Mouse (Mus musculus): ENCODE results near the gene Kif4. TPM values are rescaled to one million over a fixed set of nuclear protein-coding genes. Genes with fewer than 3 reads are reported as not detected.
A peak's percentile ranks its signal among the peaks of the same experiment; 100 is the strongest.

Gene Kif4
- 24.5 and 25.4 TPM in 2 replicates for total RNA-seq (2012; rRNA removed)

DNA sequence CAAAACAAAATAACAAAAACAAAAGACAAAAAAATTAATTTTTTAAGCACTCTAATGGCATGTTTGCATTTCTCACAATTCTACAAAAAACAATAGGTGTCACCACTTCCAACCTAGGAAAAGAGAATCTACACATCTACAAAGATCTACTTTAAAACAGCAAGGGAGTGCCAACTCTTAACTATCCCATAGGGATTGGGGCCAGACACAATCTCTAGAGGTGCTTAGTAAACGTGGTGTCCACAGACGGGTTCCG lies at the start of gene Kif4:
Kif4 (plus strand) TSS at position 192 of the 256 bp plus-strand sequence.
- H3K9ac ChIP-seq (ENCODE audit: insufficient read depth, low read depth, low read length, poor library complexity, severe bottlenecking) = peak within 1 kb of the TSS; percentile 93
- H3K36me3 ChIP-seq (ENCODE audit: control insufficient read depth, insufficient read depth, low read length, poor library complexity, severe bottlenecking) = peaks cover 2% of the 10 kb centered on the region; the same call in 1 of the 2 replicates
- peak within 1 kb of the TSS; percentile 88 for H3K27ac ChIP-seq (ENCODE audit: insufficient read depth, low read depth, low read length, poor library complexity, severe bottlenecking)
- DNase-seq (ENCODE audit: low read depth, low spot score) = no peak
- in situ Hi-C loops (cut with MboI; ENCODE audit: low sequenced_read_pairs in 2 of 2, unreplicated experiment in 2 of 2) = no loop called here
- no peaks in the 10 kb centered on the region; a peak in 1 of 4 replicates for H3K4me1 ChIP-seq (ENCODE audit: control insufficient read depth in 2 of 2, insufficient read depth in 2 of 2, low read length in 2 of 2, poor library complexity in 1 of 2)
- H3K4me3 ChIP-seq (ENCODE audit: insufficient read depth in 1 of 2, low read depth in 1 of 2, low read length in 2 of 2, poor library complexity in 1 of 2, severe bottlenecking in 1 of 2) = peak within 1 kb of the TSS; percentile 91
- H3K9me3 ChIP-seq (ENCODE audit: control insufficient read depth, insufficient read depth, low read depth, low read length) = no peaks in the 10 kb centered on the region
- TF ChIP-seq HCFC1 (IDR thresholded peaks at IDR 0.05; ENCODE audit: borderline replicate concordance, insufficient read depth, low read length) = no peak
- no peak for TF ChIP-seq CHD2 (IDR thresholded peaks at IDR 0.05; ENCODE audit: low read depth, low read length)
- TF ChIP-seq MAFK (IDR thresholded peaks at IDR 0.05; ENCODE audit: insufficient read depth, low read depth, low read length) = no peak
- no peak for TF ChIP-seq ZC3H11A (IDR thresholded peaks at IDR 0.05; ENCODE audit: borderline replicate concordance, low read depth, low read length)
- no peak for TF ChIP-seq ZNF384 (IDR thresholded peaks at IDR 0.05; ENCODE audit: low read depth, low read length)

- Histone ChIP-seq H3K27ac (ENCODE audit: insufficient read depth, low read depth, low read length, poor library complexity, severe bottlenecking) (no peak within 1 kb of the TSS), H3K4me1 (ENCODE audit: control insufficient read depth in 2 of 2, insufficient read depth in 2 of 2, low read length in 2 of 2, poor library complexity in 1 of 2) (no peaks in the 10 kb centered on the region), H3K36me3 (ENCODE audit: control insufficient read depth, insufficient read depth, low read length, poor library complexity, severe bottlenecking) (no peaks in the 10 kb centered on the region), H3K9ac (ENCODE audit: insufficient read depth, low read depth, low read length, poor library complexity, severe bottlenecking) (no peak within 1 kb of the TSS), H3K9me3 (ENCODE audit: control insufficient read depth, insufficient read depth, low read depth, low read length) (no peaks in the 10 kb centered on the region), H3K4me3 (ENCODE audit: insufficient read depth in 1 of 2, low read depth in 1 of 2, low read length in 2 of 2, poor library complexity in 1 of 2, severe bottlenecking in 1 of 2) (no peak within 1 kb of the TSS)
- TF ChIP-seq MAFK (IDR thresholded peaks at IDR 0.05; ENCODE audit: insufficient read depth, low read depth, low read length) = no peak
- no peak for TF ChIP-seq CHD2 (IDR thresholded peaks at IDR 0.05; ENCODE audit: low read depth, low read length)
- TF ChIP-seq ZNF384 (IDR thresholded peaks at IDR 0.05; ENCODE audit: low read depth, low read length) = no peak
- TF ChIP-seq ZC3H11A (IDR thresholded peaks at IDR 0.05; ENCODE audit: borderline replicate concordance, low read depth, low read length) = no peak
- in situ Hi-C loops (cut with MboI; ENCODE audit: low sequenced_read_pairs in 2 of 2, unreplicated experiment in 2 of 2) = no loop called here
- DNase-seq (ENCODE audit: low read depth, low spot score) = no peak
Measured at GRCm38 (mm10) chrX:100594791-100595190, 30.7 kb upstream of the Kif4 start, which contains the start of gene P2ry4. P2ry4 (minus strand) TSS chrX:100594869.

- peak; percentile 16 for DNase-seq (ENCODE audit: low read depth, low spot score)
- TF ChIP-seq ZNF384 (IDR thresholded peaks at IDR 0.05; ENCODE audit: low read depth, low read length) (no peak), HCFC1 (IDR thresholded peaks at IDR 0.05; ENCODE audit: borderline replicate concordance, insufficient read depth, low read length) (no peak), MAFK (IDR thresholded peaks at IDR 0.05; ENCODE audit: insufficient read depth, low read depth, low read length) (no peak), CHD2 (IDR thresholded peaks at IDR 0.05; ENCODE audit: low read depth, low read length) (no peak), ZC3H11A (IDR thresholded peaks at IDR 0.05; ENCODE audit: borderline replicate concordance, low read depth, low read length) (no peak)
- Histone ChIP-seq H3K9ac (ENCODE audit: insufficient read depth, low read depth, low read length, poor library complexity, severe bottlenecking) (no peak overlapping the region), H3K4me3 (ENCODE audit: insufficient read depth in 1 of 2, low read depth in 1 of 2, low read length in 2 of 2, poor library complexity in 1 of 2, severe bottlenecking in 1 of 2) (no peak overlapping the region), H3K9me3 (ENCODE audit: control insufficient read depth, insufficient read depth, low read depth, low read length) (no peaks in the 10 kb centered on the region), H3K36me3 (ENCODE audit: control insufficient read depth, insufficient read depth, low read length, poor library complexity, severe bottlenecking) (no peaks in the 10 kb centered on the region), H3K4me1 (ENCODE audit: control insufficient read depth in 2 of 2, insufficient read depth in 2 of 2, low read length in 2 of 2, poor library complexity in 1 of 2) (no peaks in the 10 kb centered on the region), H3K27ac (ENCODE audit: insufficient read depth, low read depth, low read length, poor library complexity, severe bottlenecking) (no peak overlapping the region)
- in situ Hi-C loops (cut with MboI; ENCODE audit: low sequenced_read_pairs in 2 of 2, unreplicated experiment in 2 of 2) = no loop called here
Measured at GRCm38 (mm10) chrX:100597439-100597838, 28.1 kb upstream of the Kif4 start.

- no peak overlapping the region for H3K27ac ChIP-seq (ENCODE audit: insufficient read depth, low read depth, low read length, poor library complexity, severe bottlenecking)
- no peaks in the 10 kb centered on the region for H3K9me3 ChIP-seq (ENCODE audit: control insufficient read depth, insufficient read depth, low read depth, low read length)
- in situ Hi-C loops (cut with MboI; ENCODE audit: low sequenced_read_pairs in 2 of 2, unreplicated experiment in 2 of 2) = no loop called here
- TF ChIP-seq ZC3H11A (IDR thresholded peaks at IDR 0.05; ENCODE audit: borderline replicate concordance, low read depth, low read length) (no peak), HCFC1 (IDR thresholded peaks at IDR 0.05; ENCODE audit: borderline replicate concordance, insufficient read depth, low read length) (no peak), CHD2 (IDR thresholded peaks at IDR 0.05; ENCODE audit: low read depth, low read length) (no peak), ZNF384 (IDR thresholded peaks at IDR 0.05; ENCODE audit: low read depth, low read length) (no peak), MAFK (IDR thresholded peaks at IDR 0.05; ENCODE audit: insufficient read depth, low read depth, low read length) (no peak)
- H3K36me3 ChIP-seq (ENCODE audit: control insufficient read depth, insufficient read depth, low read length, poor library complexity, severe bottlenecking) = no peaks in the 10 kb centered on the region
- no peak overlapping the region for H3K4me3 ChIP-seq (ENCODE audit: insufficient read depth in 1 of 2, low read depth in 1 of 2, low read length in 2 of 2, poor library complexity in 1 of 2, severe bottlenecking in 1 of 2)
- no peak overlapping the region for H3K9ac ChIP-seq (ENCODE audit: insufficient read depth, low read depth, low read length, poor library complexity, severe bottlenecking)
- H3K4me1 ChIP-seq (ENCODE audit: control insufficient read depth in 2 of 2, insufficient read depth in 2 of 2, low read length in 2 of 2, poor library complexity in 1 of 2) = no peaks in the 10 kb centered on the region
- no peak for DNase-seq (ENCODE audit: low read depth, low spot score)
Measured at GRCm38 (mm10) chrX:100599755-100600154, 25.8 kb upstream of the Kif4 start.

DNA sequence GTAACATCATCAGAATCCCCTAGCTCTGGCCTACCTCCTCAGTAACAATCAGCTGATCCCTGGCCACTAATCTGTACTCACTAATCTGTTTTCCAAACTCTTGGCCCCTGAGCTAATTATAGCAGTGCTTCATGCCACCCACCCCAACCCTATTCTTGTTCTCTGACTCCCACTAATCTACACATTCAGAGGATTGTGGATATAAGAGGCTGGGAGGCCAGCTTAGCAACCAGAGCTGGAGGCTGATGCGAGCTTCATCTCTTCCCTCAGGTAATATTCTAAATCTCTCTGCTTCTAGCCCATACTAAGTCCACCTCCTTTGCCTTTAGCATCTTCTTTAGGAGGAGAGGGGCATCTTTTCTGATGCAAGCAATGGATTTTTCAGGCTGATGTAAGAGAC lies 20.2 kb upstream of the Kif4 start, which contains the start of gene Arr3:
Arr3 (plus strand) TSS at position 184 of the 400 bp plus-strand sequence.
- in situ Hi-C loops (cut with MboI; ENCODE audit: low sequenced_read_pairs in 2 of 2, unreplicated experiment in 2 of 2) = no loop called here
- Histone ChIP-seq H3K27ac (ENCODE audit: insufficient read depth, low read depth, low read length, poor library complexity, severe bottlenecking) (no peak within 1 kb of the TSS), H3K9ac (ENCODE audit: insufficient read depth, low read depth, low read length, poor library complexity, severe bottlenecking) (no peak within 1 kb of the TSS), H3K9me3 (ENCODE audit: control insufficient read depth, insufficient read depth, low read depth, low read length) (no peaks in the 10 kb centered on the region), H3K4me3 (ENCODE audit: insufficient read depth in 1 of 2, low read depth in 1 of 2, low read length in 2 of 2, poor library complexity in 1 of 2, severe bottlenecking in 1 of 2) (no peak within 1 kb of the TSS), H3K36me3 (ENCODE audit: control insufficient read depth, insufficient read depth, low read length, poor library complexity, severe bottlenecking) (no peaks in the 10 kb centered on the region), H3K4me1 (ENCODE audit: control insufficient read depth in 2 of 2, insufficient read depth in 2 of 2, low read length in 2 of 2, poor library complexity in 1 of 2) (no peaks in the 10 kb centered on the region)
- no peak for TF ChIP-seq ZC3H11A (IDR thresholded peaks at IDR 0.05; ENCODE audit: borderline replicate concordance, low read depth, low read length)
- TF ChIP-seq ZNF384 (IDR thresholded peaks at IDR 0.05; ENCODE audit: low read depth, low read length) = no peak
- TF ChIP-seq HCFC1 (IDR thresholded peaks at IDR 0.05; ENCODE audit: borderline replicate concordance, insufficient read depth, low read length) = no peak
- no peak for TF ChIP-seq CHD2 (IDR thresholded peaks at IDR 0.05; ENCODE audit: low read depth, low read length)
- no peak for TF ChIP-seq MAFK (IDR thresholded peaks at IDR 0.05; ENCODE audit: insufficient read depth, low read depth, low read length)
- no peak for DNase-seq (ENCODE audit: low read depth, low spot score)
